In the genomic region with DNA sequence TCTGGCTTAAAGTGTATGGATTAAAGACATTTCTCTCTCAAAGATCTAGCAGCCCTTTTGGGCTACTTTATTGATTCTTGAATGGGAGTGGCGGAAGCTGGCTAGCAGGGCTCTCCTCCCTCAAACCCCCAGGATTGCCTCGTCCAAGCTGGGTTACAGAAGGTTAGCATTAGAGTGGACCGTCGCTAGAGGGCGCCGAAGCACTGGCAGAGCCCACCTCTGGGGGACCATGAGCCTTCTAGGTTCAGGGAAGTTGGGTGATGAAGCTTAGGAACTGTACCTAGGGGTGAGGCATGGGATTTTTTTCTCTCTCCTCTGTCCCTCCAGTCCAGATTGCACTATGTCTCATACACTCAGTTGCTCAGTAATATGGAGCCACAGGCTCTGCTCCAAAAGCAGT, we compare ENCODE assay signal across 8 mouse cellular contexts. TPM values are rescaled to one million over a fixed set of nuclear protein-coding genes. Genes with fewer than 3 reads are reported as not detected.
A peak's percentile ranks its signal among the peaks of the same experiment; 100 is the strongest.
DNase-seq lines count a peak whose midpoint lies in the region; ATAC-seq and TF ChIP-seq lines count a peak whose summit lies in the region.

No protein-coding gene starts in this region.

- no peaks in the 10 kb centered on the region for H3K27me3 ChIP-seq in MEL (ENCODE audit: control insufficient read depth in 1 of 2, insufficient read depth in 2 of 2, low read length in 2 of 2)
- peaks cover 33% of the 10 kb centered on the region for H3K27me3 ChIP-seq in kidney, embryonic 15.5 days
- peaks cover 32% of the 10 kb centered on the region for H3K27me3 ChIP-seq in neural tube, embryonic 15.5 days (replicated peaks)

- under 1% methylated on average over 6 of the region's 6 CpGs for WGBS in kidney, embryonic 15.5 days
- WGBS in neural tube, embryonic 15.5 days = 3% methylated on average over 6 of the region's 6 CpGs

- H3K4me1 ChIP-seq in MEL (ENCODE audit: control insufficient read depth in 1 of 2, insufficient read depth in 2 of 2, low read length in 2 of 2) = no peaks in the 10 kb centered on the region
- 0 out of 2 replicates have a peak, but pooled peaks cover 3% of the 10 kb centered on the region for H3K4me1 ChIP-seq in kidney, embryonic 15.5 days
- H3K4me1 ChIP-seq in neural tube, embryonic 15.5 days = peaks cover 10% of the 10 kb centered on the region

- no peak overlapping the region for H3K4me2 ChIP-seq in kidney, embryonic 15.5 days
- no peak overlapping the region for H3K4me2 ChIP-seq in neural tube, embryonic 15.5 days

- ATAC-seq in kidney, embryonic 15.5 days (replicated peaks; ENCODE audit: low FRiP score) = peak; percentile 58; the same call in 1 of the 2 replicates
- ATAC-seq in neural tube, embryonic 15.5 days (ENCODE audit: low FRiP score) = peak; percentile 76; the same call in 1 of the 2 replicates

- intact Hi-C loops in gastrocnemius, adult 2 months (cut with DNase I) = loop anchor here (2.0 kb wide), 1 partner anchor 814 kb away; no protein-coding TSS in a partner anchor

- H3K79me2 ChIP-seq in MEL (ENCODE audit: control insufficient read depth, insufficient read depth, low read length, poor library complexity) = no peaks in the 10 kb centered on the region

- peak; percentile 52 for DNase-seq in 416B (ENCODE audit: low read depth)
- DNase-seq in MEL (ENCODE audit: low read depth, low spot score) = peak; percentile 12
- peak; percentile 90 to 93 for DNase-seq in cerebellum, postnatal 10 days
- DNase-seq in gastrocnemius, adult 2 months = peak; percentile 50
- peak; percentile 12 to 15 for DNase-seq in lung, adult 18-20 months
- DNase-seq in thymus, postnatal 4 days = peak; percentile 81

- H3K9ac ChIP-seq in MEL (ENCODE audit: control insufficient read depth, low read depth, low read length, poor library complexity, severe bottlenecking) = no peak overlapping the region
- H3K9ac ChIP-seq in kidney, embryonic 15.5 days = no peak overlapping the region
- no peak overlapping the region for H3K9ac ChIP-seq in neural tube, embryonic 15.5 days (replicated peaks)

- no peak for TF ChIP-seq EP300 in MEL (IDR thresholded peaks at IDR 0.05; ENCODE audit: low read depth in 1 of 2, low read length in 2 of 2)

- TF ChIP-seq CTCF in MEL (IDR thresholded peaks at IDR 0.05 in 2 of 3, conservative IDR thresholded peaks at IDR 0.05 in 1 of 3; ENCODE audit: control insufficient read depth in 1 of 3, insufficient read depth in 1 of 3, low read depth in 2 of 3, low read length in 3 of 3, poor library complexity in 1 of 3, severe bottlenecking in 1 of 3) = peak; percentile 23 to 46 (median 43); a peak in 5 of 6 replicates
- peak; percentile 65 for TF ChIP-seq CTCF in gastrocnemius, adult 2 months (IDR thresholded peaks at IDR 0.05)

- no peaks in the 10 kb centered on the region for H3K36me3 ChIP-seq in MEL (ENCODE audit: control insufficient read depth in 1 of 2, insufficient read depth in 2 of 2, low read length in 2 of 2)
- no peaks in the 10 kb centered on the region for H3K36me3 ChIP-seq in kidney, embryonic 15.5 days
- no peaks in the 10 kb centered on the region for H3K36me3 ChIP-seq in neural tube, embryonic 15.5 days

- TF ChIP-seq POLR2A in MEL (IDR thresholded peaks at IDR 0.05; ENCODE audit: control insufficient read depth in 1 of 2, insufficient read depth in 1 of 2, low read depth in 1 of 2, low read length in 2 of 2, poor library complexity in 1 of 2) = no peak

- peak; percentile 38 for TF ChIP-seq RAD21 in MEL (IDR thresholded peaks at IDR 0.05; ENCODE audit: low read depth, low read length)

- H3K9me3 ChIP-seq in MEL (replicated peaks; ENCODE audit: insufficient read depth, low read length) = no peaks in the 10 kb centered on the region
- H3K9me3 ChIP-seq in kidney, embryonic 15.5 days (replicated peaks) = no peaks in the 10 kb centered on the region
- no peaks in the 10 kb centered on the region for H3K9me3 ChIP-seq in neural tube, embryonic 15.5 days (replicated peaks)

- H3K4me3 ChIP-seq in MEL (ENCODE audit: control insufficient read depth in 1 of 2, insufficient read depth in 1 of 2, low read depth in 2 of 2, low read length in 2 of 2) = no peak overlapping the region
- H3K4me3 ChIP-seq in gastrocnemius, adult 2 months = no peak overlapping the region
- no peak overlapping the region for H3K4me3 ChIP-seq in kidney, embryonic 15.5 days (replicated peaks)
- H3K4me3 ChIP-seq in neural tube, embryonic 15.5 days (replicated peaks) = no peak overlapping the region

- H3K27ac ChIP-seq in MEL (ENCODE audit: control insufficient read depth, low read depth, low read length) = no peak overlapping the region
- no peak overlapping the region for H3K27ac ChIP-seq in gastrocnemius, adult 2 months
- H3K27ac ChIP-seq in kidney, embryonic 15.5 days = no peak overlapping the region
- H3K27ac ChIP-seq in neural tube, embryonic 15.5 days (replicated peaks) = no peak overlapping the region

TF ChIP-seq in MEL, 35 proteins besides CTCF, POLR2A, EP300 and RAD21:
- TF ChIP-seq CHD2 (IDR thresholded peaks at IDR 0.05; ENCODE audit: low read length) (no peak), KAT2A (conservative IDR thresholded peaks at IDR 0.05; ENCODE audit: low read depth, low read length) (no peak), SMC3 (IDR thresholded peaks at IDR 0.05; ENCODE audit: low read depth, low read length) (peak; percentile 41)
TF ChIP-seq in MEL: peak in this region for 1.

RNA-seq across cellular contexts. Expression of a gene that starts 27.4 kb away (rescaled TPM):
- not detected in 2 replicates for total RNA-seq in MEL (2012; rRNA removed)
- not detected for polyA plus RNA-seq in MEL (2012; ENCODE audit: insufficient read depth in 1 of 2, insufficient read length in 2 of 2, low read depth in 1 of 2, low replicate concordance in 2 of 2, missing spikeins in 1 of 2)
- not detected for total RNA-seq in gastrocnemius, adult 2 months (2021)
- 0.12 and 0.16 TPM in 2 replicates for polyA plus RNA-seq in kidney, embryonic 15.5 days (2015; fragmentation: Nextera tagmentation; extraction: Ambion mirVana)
- polyA plus RNA-seq in neural tube, embryonic 15.5 days (2015; fragmentation: Nextera tagmentation; extraction: Ambion mirVana) = 15.5 and 17.4 TPM in 2 replicates

Comparison
In these comparisons a context has a peak if more than half of its experiments do, and no peak if none do; other contexts are left out.
1. DNase-seq: peak in every context shown above with its lines; median percentile 92 in cerebellum, postnatal 10 days; 81 in thymus, postnatal 4 days; 52 in 416B; 50 in gastrocnemius, adult 2 months; 14 in lung, adult 18-20 months; 12 in MEL.
2. RNA of a gene that starts 27.4 kb away (polyA plus RNA-seq): 15.5 to 17.4 TPM in neural tube, embryonic 15.5 days; 0.12 to 0.16 TPM in kidney, embryonic 15.5 days and not detected in MEL; every median in the first group is over 10 times any median in the second.